Mouse (Mus musculus): Measurements from ENCODE around the gene Gm1043. TPM values are rescaled to one million over a fixed set of nuclear protein-coding genes. Genes with fewer than 3 reads are reported as not detected.

The Gm1043 gene
- 0.28 and 0.38 TPM in 2 replicates for polyA plus RNA-seq (2012; rRNA removed)

DNA sequence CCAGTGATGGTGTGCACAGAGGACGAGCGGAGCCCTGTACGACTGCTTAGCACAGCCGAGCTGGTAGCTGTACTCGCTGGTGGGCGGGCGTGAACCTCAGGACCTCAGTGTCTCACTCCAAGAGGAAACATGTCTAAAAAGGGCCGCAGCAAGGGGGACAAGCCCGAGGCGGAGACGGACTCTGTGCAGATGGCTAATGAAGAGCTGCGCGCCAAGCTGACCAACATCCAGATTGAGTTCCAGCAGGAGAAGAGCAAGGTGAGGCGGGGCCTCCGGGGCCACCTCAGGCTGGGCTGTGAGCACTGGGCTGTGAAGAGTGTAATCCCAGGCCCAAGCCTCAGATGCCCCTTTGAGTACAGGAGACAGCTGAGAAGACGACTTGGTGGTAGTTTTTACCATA is at the start of gene Gm1043:
Gm1043 (plus strand) TSS at position 130 of the 400 bp plus-strand sequence.
- 83% methylated on average over 16 of the region's 16 CpGs for WGBS
- Histone ChIP-seq H3K4me3 (replicated peaks; ENCODE audit: extremely low read depth, low read depth, low read length) (no peak within 1 kb of the TSS), H3K4me1 (ENCODE audit: control insufficient read depth, insufficient read depth, low read length) (no peaks in the 10 kb centered on the region)
- DNase-seq = no peak
- TF ChIP-seq CTCF (IDR thresholded peaks at IDR 0.05; ENCODE audit: insufficient read depth, low read length) (no peak), POLR2A (IDR thresholded peaks at IDR 0.05; ENCODE audit: borderline replicate concordance, extremely low read depth, low read depth, low read length) (no peak)

GRCm38 (mm10) chr5:37035896-37036295 is 49.3 kb upstream of the Gm1043 start:
- no peak for TF ChIP-seq CTCF (IDR thresholded peaks at IDR 0.05; ENCODE audit: insufficient read depth, low read length)
- TF ChIP-seq POLR2A (IDR thresholded peaks at IDR 0.05; ENCODE audit: borderline replicate concordance, extremely low read depth, low read depth, low read length) = no peak
- no peak for DNase-seq
- Histone ChIP-seq H3K4me1 (ENCODE audit: control insufficient read depth, insufficient read depth, low read length) (no peaks in the 10 kb centered on the region), H3K4me3 (replicated peaks; ENCODE audit: extremely low read depth, low read depth, low read length) (no peak overlapping the region)
- WGBS = 70% methylated on average over 6 of the region's 6 CpGs

- no peak overlapping the region for H3K4me3 ChIP-seq (replicated peaks; ENCODE audit: extremely low read depth, low read depth, low read length)
- TF ChIP-seq CTCF (IDR thresholded peaks at IDR 0.05; ENCODE audit: insufficient read depth, low read length) (no peak), POLR2A (IDR thresholded peaks at IDR 0.05; ENCODE audit: borderline replicate concordance, extremely low read depth, low read depth, low read length) (no peak)
- DNase-seq = no peak
- no peaks in the 10 kb centered on the region for H3K4me1 ChIP-seq (ENCODE audit: control insufficient read depth, insufficient read depth, low read length)
- WGBS = 68% methylated on average over 3 of the region's 3 CpGs
Observed at GRCm38 (mm10) chr5:37036884-37037283, 48.3 kb upstream of the Gm1043 start.

GRCm38 (mm10) chr5:37039908-37040307 is 45.3 kb upstream of the Gm1043 start:
- no peak for TF ChIP-seq POLR2A (IDR thresholded peaks at IDR 0.05; ENCODE audit: borderline replicate concordance, extremely low read depth, low read depth, low read length)
- TF ChIP-seq CTCF (IDR thresholded peaks at IDR 0.05; ENCODE audit: insufficient read depth, low read length) = no peak
- no peak for DNase-seq
- Histone ChIP-seq H3K4me3 (replicated peaks; ENCODE audit: extremely low read depth, low read depth, low read length) (no peak overlapping the region), H3K4me1 (ENCODE audit: control insufficient read depth, insufficient read depth, low read length) (no peaks in the 10 kb centered on the region)
- WGBS = 71% methylated on average over 6 of the region's 6 CpGs

DNA sequence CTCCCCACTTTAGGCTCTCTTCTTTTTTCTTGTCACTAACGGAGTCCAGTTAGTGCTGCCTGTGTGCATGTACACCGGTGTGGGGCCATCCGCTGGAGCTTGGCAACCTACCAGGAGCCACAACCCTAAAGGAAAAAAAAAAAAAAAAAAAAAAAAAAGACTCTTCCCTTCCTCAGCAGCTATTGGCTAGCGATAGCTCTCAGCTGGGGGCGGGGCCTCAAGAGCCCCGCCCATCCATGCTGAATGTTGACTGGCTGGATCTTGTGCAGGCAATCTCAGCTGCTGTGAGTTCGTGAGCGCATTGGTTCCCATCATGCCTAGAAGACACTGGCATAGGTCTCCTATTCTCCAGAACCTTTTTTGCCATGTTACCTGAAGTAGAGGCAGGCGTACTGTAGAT is 44.5 kb upstream of the Gm1043 start:
- DNase-seq = no peak
- Histone ChIP-seq H3K4me3 (replicated peaks; ENCODE audit: extremely low read depth, low read depth, low read length) (no peak overlapping the region), H3K4me1 (ENCODE audit: control insufficient read depth, insufficient read depth, low read length) (no peaks in the 10 kb centered on the region)
- TF ChIP-seq POLR2A (IDR thresholded peaks at IDR 0.05; ENCODE audit: borderline replicate concordance, extremely low read depth, low read depth, low read length) (no peak), CTCF (IDR thresholded peaks at IDR 0.05; ENCODE audit: insufficient read depth, low read length) (no peak)
- WGBS = 13% methylated on average over 9 of the region's 9 CpGs

DNA sequence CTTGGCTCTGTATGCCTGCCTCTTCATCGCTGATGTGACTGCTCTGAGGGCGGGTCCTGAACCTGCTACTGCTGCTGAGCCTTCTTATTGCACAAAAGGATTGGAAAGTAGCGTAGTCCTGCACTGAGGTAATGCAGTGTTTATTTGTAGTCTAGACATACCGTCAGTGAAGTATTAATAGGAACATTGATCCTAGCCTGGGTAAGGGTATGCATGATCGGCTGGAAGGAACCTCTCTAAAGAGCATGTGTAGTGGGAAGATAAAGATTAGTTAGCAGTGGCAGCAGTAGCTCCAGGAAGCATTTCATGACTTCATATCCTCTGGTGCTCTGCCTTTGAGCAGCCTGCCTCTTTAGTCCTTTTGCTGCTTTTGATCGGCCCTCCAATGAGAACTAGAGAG is 43.5 kb upstream of the Gm1043 start:
- no peak for DNase-seq
- TF ChIP-seq CTCF (IDR thresholded peaks at IDR 0.05; ENCODE audit: insufficient read depth, low read length) = no peak
- TF ChIP-seq POLR2A (IDR thresholded peaks at IDR 0.05; ENCODE audit: borderline replicate concordance, extremely low read depth, low read depth, low read length) = no peak
- H3K4me3 ChIP-seq (replicated peaks; ENCODE audit: extremely low read depth, low read depth, low read length) = no peak overlapping the region
- WGBS = 29% methylated on average over 6 of the region's 6 CpGs
- no peaks in the 10 kb centered on the region for H3K4me1 ChIP-seq (ENCODE audit: control insufficient read depth, insufficient read depth, low read length)

GRCm38 (mm10) chr5:37042934-37043333 is 42.2 kb upstream of the Gm1043 start:
- TF ChIP-seq POLR2A (IDR thresholded peaks at IDR 0.05; ENCODE audit: borderline replicate concordance, extremely low read depth, low read depth, low read length) (no peak), CTCF (IDR thresholded peaks at IDR 0.05; ENCODE audit: insufficient read depth, low read length) (no peak)
- H3K4me3 ChIP-seq (replicated peaks; ENCODE audit: extremely low read depth, low read depth, low read length) = no peak overlapping the region
- no peaks in the 10 kb centered on the region for H3K4me1 ChIP-seq (ENCODE audit: control insufficient read depth, insufficient read depth, low read length)
- WGBS = 48% methylated on average over 4 of the region's 4 CpGs
- no peak for DNase-seq

DNA sequence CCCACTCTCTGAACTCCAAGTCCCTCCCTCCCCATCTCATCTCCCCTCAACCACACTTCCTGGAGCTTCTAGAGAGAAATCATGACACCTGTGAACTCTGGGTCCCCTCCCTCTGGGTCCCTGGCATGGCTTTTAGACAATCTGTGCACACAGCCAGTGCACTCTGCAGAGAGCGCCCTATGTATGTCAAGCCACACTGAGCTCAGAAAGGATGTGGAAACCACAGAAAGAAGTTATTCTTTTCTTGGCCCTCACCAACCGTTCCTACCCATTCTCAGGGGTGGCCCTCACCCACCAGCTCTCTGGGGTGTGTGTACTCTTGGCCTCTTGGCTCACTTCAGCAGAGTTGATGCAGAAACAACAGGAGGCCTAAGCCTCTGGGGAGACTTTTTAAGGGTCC is 40.4 kb upstream of the Gm1043 start:
- TF ChIP-seq CTCF (IDR thresholded peaks at IDR 0.05; ENCODE audit: insufficient read depth, low read length) (no peak), POLR2A (IDR thresholded peaks at IDR 0.05; ENCODE audit: borderline replicate concordance, extremely low read depth, low read depth, low read length) (no peak)
- no peak for DNase-seq
- WGBS = 66% methylated on average over 2 of the region's 2 CpGs
- Histone ChIP-seq H3K4me1 (ENCODE audit: control insufficient read depth, insufficient read depth, low read length) (no peaks in the 10 kb centered on the region), H3K4me3 (replicated peaks; ENCODE audit: extremely low read depth, low read depth, low read length) (no peak overlapping the region)

GRCm38 (mm10) chr5:37045582-37045981 is 39.6 kb upstream of the Gm1043 start:
- DNase-seq = no peak
- no peak for TF ChIP-seq POLR2A (IDR thresholded peaks at IDR 0.05; ENCODE audit: borderline replicate concordance, extremely low read depth, low read depth, low read length)
- TF ChIP-seq CTCF (IDR thresholded peaks at IDR 0.05; ENCODE audit: insufficient read depth, low read length) = no peak
- Histone ChIP-seq H3K4me1 (ENCODE audit: control insufficient read depth, insufficient read depth, low read length) (no peaks in the 10 kb centered on the region), H3K4me3 (replicated peaks; ENCODE audit: extremely low read depth, low read depth, low read length) (no peak overlapping the region)
- WGBS = 66% methylated on average over 2 of the region's 2 CpGs

DNA sequence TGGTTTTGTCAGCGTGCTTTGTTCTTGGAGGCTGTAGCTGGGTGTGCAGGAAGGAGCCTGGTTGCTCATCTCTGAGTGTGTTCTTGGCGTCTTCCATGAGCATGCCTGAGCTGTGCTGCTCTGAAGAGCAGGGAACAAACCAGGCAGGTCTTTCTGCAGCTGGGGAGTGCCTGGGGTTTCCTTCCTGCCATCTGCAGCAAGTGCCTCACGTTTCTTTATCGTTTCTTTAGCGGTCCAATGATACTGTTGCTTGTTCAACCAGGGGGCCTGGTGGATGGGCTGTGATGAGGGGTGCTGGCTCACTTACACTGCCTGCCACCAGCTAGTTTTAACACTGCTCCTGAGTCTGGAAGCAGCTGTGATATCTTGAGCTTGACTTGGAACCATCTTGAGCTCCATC is 38.4 kb upstream of the Gm1043 start:
- no peak for DNase-seq
- 30% methylated on average over 5 of the region's 5 CpGs for WGBS
- H3K4me3 ChIP-seq (replicated peaks; ENCODE audit: extremely low read depth, low read depth, low read length) = no peak overlapping the region
- TF ChIP-seq CTCF (IDR thresholded peaks at IDR 0.05; ENCODE audit: insufficient read depth, low read length) (no peak), POLR2A (IDR thresholded peaks at IDR 0.05; ENCODE audit: borderline replicate concordance, extremely low read depth, low read depth, low read length) (no peak)
- H3K4me1 ChIP-seq (ENCODE audit: control insufficient read depth, insufficient read depth, low read length) = no peaks in the 10 kb centered on the region

Data from lung, adult 2 months (tissue).